Mouse (Mus musculus) gastrocnemius, postnatal 14 days (tissue): Measurements from ENCODE around the gene Tet3. TPM values are rescaled to one million over a fixed set of nuclear protein-coding genes. Genes with fewer than 3 reads are reported as not detected.
"Not testable (repeated sequence)": the region's sequence is repeated elsewhere in the genome, so short reads cannot be mapped to it uniquely, and the experiment has no call there.

Experiments
- DNase-seq: peaks from one replicate; pipeline ENCODE4 v3.0.0; 2021; ENCODE audit warnings: mixed read lengths
- intact Hi-C: fragments of 180-260 bp; cut with DNase I; formaldehyde crosslinking; loops from one replicate; pipeline ENCODE4 v1.15.1; 2025; ENCODE audit warnings: low total_unique reads
- total RNA-seq, 2 experiments: library from RNA; stranded (reverse); gene quantifications; 2 replicates each; pipeline ENCODE4 v1.2.3; 2021

Tet3 gene
- total RNA-seq, 2 experiments from 2014 or later, result 30.4 to 36.7 TPM

DNA sequence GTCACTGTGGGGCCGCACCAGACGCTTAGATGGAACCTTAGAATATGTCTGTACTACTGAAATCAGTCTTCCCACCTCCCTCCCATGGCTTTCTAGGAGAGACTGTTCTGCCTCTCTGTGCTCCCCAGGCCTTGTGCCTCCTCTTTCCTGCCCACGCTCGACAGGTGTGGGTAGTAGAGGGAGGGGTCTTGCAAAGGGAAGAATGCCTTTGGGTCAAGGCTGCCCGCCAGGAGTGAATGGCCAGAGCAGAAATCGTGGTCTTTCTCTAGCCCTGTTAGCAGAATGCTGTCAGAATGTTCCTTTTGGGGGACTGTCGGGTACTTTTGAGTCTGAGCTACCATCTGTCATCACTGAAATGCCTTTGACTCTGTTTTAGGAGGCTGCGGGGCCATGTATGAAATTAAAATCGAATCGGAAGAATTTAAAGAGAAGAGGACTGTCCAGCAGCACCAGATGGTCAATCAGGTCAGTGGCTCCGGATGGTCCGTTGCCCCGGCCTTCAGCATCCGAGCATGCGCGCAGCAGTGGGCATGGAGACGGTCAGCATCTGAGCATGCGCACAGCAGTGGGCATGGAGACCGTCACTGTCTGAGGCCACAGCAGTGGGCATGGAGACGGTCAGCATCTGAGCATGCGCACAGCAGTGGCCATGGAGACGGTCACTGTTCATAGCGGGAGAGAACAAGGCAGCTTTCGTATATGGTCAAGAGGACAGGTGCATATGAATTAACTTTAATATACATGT lies 106.0 kb downstream of the Tet3 start:
- DNase-seq, result no peak
- intact Hi-C loops, result no loop called here

- intact Hi-C loops, result no loop called here
- DNase-seq, result no peak
Measured at GRCm38 (mm10) chr6:83351490-83352160, 107.3 kb downstream of the Tet3 start.

DNA sequence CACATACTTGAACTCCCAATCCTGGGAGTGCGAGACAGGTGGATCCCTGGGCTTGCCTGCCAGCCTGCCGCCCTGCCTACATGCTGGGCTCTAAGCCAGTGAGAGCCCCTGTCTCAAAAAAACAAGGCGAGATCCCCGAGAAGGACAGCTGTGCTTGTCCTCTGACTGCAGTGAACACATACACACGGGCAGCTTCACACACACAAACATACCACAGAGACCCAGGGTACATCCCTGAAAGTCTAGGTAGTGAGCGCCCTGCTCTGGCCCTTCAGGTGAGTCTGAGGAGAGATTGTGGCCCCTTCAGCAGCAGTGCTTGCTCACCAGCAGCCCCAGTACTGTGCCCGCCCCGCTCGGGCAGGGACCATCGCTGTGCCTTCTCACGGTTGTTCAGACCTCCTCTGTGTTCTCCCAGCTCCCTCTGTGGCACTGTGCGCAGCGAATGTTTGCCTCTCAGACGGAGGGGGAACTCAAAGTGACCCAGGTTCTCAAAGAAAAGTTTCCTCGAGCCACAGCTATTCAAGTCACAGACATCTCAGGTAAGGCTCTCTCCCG lies 108.0 kb downstream of the Tet3 start:
- no peak for DNase-seq
- intact Hi-C loops, result no loop called here

GRCm38 (mm10) chr6:83350172-83350571 lies 108.7 kb downstream of the Tet3 start:
- DNase-seq, result no peak
- intact Hi-C loops, result no loop called here

- DNase-seq, result peak; percentile 89
- intact Hi-C loops, result no loop called here
Measured at GRCm38 (mm10) chr6:83349274-83349958, 109.5 kb downstream of the Tet3 start.

- DNase-seq, result no peak
- intact Hi-C loops, result no loop called here
Measured at GRCm38 (mm10) chr6:83348873-83349272, 110.0 kb downstream of the Tet3 start, which contains the start of gene Bola3. Bola3 (plus strand) TSS chr6:83349147.

DNA sequence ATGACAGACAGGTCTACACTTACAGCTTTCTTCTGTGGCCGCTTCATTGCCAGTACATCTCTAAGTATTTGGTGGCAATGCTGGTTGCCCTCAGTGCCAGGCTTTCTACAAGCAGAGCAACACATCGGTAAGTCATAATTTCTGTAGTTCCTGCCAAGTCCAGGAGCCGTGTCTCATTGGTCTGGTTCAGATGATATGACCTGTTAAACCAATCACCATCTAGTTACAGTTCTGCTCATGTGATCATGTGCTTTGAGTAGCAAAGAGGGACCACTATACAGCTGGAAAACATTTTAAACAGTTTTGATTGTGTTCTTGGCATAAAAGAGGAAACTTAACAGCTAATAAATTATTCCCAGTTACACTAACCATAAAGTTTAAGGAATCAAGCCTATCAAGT lies 111.0 kb downstream of the Tet3 start:
- intact Hi-C loops, result no loop called here
- no peak for DNase-seq

- DNase-seq, intact Hi-C loops: not testable (repeated sequence)
Measured at GRCm38 (mm10) chr6:83345285-83345684, 113.6 kb downstream of the Tet3 start.

DNA sequence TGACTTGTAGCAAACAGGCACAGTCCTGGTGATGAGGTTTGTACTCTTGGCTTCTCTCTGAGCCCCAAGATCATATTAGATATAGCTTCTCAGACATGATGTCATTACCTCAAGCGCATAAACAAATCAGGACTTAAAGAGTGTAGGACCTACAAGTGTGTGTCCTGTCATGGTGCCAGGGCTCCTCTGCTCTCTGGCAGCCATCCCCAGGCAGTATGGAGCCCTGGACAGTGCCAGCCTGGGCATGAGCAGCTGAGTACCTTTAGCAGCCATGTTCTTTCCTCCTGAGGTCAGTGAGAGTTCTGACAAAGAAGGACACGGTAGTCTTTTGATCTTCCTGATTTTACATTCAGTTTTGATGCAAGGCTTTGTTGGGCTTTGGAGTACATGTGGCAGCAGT lies 115.9 kb downstream of the Tet3 start:
- intact Hi-C loops, result no loop called here

DNA sequence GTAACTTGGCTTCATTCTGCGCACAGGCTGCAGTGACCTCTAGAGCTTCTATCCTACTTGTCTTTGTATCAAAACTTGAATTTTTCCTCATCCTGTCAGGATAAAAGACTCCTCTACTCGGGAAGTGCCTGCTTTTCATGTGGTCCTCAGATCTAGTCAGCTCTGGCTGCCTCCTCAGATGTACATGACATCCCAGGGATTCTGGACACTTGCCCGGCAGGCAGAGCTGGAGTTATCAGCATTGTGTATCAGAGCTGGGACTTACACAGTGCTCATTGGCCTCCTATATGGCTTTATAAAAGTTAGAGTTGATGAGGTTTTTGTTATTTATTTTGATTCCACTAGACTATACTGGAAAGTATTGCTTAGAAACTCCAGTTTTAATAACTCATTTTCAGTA lies 117.5 kb downstream of the Tet3 start:
- intact Hi-C loops, result no loop called here
- DNase-seq, result no peak

More for the DNA sequence above, 115.9 kb downstream of the Tet3 start:
- DNase-seq, result no peak

DNA sequence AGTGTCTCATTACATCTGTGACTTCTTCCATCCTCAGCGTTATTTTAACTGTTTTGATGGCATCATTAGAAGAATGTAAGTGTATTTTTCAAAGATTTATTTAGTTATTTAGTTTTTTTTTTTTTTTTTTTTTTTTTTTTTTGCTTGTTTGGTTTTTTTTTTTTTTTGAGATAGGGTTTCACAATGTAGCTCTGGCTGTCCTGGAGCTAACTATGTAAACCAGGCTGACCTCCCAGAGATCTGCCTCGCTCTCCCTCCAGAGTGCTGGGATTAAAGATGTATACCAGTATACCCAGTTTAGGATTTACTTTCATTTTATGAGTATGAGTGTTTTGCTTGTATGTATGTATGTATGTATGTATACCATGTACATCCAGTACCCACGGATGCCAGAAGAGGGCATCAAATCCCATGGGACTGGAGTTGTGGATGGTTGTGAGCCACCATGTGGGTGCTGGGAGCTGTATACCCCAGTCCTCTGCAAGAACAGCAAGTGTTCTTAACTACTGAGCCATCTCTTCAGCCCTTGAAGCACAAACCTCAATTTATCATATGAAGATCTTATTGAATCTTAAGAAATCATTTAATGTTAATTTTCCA lies 131.2 kb downstream of the Tet3 start:
- no peak for DNase-seq
- intact Hi-C loops, result no loop called here

- intact Hi-C loops, result no loop called here
- no peak for DNase-seq
Measured at GRCm38 (mm10) chr6:83326761-83327160, 132.1 kb downstream of the Tet3 start.

DNA sequence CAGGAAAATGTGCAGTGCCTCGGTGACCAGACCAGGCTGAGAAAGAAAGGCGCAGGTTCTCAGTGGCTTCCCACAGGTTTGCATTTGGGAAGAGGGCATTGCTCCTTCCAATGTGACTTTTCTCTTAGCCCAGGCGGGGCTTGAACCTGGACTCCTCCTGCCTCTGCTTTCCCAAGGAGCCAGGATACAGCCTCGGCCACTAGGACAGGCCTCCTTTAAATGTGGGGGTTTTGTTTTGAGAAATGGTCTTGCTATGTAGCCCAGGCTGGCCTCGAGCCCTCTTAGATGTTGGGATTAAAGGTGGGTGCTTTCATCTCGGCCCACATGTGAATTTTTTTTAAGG lies 132.5 kb downstream of the Tet3 start:
- DNase-seq, result no peak
- intact Hi-C loops, result no loop called here

GRCm38 (mm10) chr6:83325525-83326393 lies 133.1 kb downstream of the Tet3 start, which contains the start of the genes Mthfd2 and Mob1a:
Mthfd2 (minus strand) TSS chr6:83325908.
Mob1a (plus strand) TSS chr6:83326016.
- DNase-seq, result peak; percentile 93
- intact Hi-C loops, result no loop called here

DNA sequence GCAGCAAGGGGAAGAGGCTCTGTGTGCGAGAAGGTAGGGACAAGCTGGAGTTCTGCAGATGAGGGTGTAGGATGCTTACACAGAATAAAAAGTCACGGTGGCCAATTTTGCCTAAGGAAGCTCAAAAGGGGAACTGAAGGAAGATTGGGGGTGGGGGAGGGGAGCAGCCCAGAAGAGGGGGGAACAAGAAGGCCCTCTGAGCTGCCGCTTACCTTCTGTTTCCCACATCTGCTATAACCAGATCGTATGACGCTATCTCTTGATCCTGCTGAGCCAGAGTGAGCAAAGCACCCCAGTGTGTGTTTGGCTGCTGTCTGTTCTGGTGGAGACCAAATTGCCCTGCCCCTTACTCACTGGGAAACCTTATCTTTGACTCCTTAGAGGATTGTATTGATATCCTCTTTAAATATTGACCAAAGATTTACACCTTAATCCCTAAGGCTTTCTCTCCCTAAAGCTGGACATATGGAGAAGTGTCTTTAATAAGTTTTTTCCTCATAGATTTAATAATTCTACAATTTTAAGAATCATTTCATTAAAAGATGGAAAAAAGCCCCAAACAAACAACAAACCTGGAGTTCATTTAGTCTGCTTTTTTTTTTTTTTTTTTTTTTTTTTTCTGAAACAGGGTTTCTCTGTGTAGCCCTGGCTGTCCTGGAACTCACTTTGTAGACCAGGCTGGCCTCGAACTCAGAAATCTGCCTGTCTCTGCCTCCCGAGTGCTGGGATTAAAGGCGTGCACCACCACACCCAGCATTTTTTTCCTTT lies 135.0 kb downstream of the Tet3 start:
- intact Hi-C loops, result no loop called here
- no peak for DNase-seq

DNA sequence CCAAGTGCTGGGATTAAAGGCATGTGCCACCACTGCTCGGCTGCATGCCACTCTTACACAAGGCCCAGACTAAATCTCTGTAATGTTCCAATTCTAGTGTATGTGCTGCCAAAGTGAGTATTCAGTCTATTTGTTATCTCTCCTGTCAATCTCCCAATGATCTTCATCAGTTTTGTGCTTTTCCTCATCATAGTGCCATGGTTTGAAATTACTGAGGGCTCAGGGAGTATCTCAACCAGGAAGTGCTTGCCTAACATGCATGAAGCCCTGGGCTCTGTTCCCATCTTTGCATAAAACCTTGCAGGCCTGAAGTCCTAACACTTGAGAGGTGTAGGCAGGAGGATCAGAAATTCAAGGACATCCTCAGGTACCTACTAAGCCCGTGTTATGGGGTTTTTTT lies 136.1 kb downstream of the Tet3 start:
- intact Hi-C loops, result no loop called here
- DNase-seq, result no peak

DNA sequence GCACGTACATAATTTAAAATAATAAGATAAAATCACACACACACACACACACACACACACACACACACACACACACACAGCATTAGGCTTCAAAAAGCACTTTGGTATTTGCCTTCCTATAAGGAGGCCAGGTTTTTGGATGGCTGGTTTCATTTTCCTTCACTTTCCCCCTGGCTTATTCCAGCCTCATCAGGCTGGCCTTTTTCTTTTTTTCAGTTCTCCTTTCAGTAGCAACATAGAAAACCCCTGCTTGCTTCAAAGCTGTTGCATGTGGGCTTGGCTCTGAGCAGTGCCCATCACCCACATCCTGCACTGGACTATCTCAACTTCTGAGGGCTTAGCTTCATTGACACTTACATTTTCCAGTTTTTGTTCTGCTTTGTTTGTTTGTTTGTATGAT lies 137.0 kb downstream of the Tet3 start:
- intact Hi-C loops, result no loop called here
- DNase-seq, result no peak

- peak; percentile 91 for DNase-seq
- intact Hi-C loops, result no loop called here
Measured at GRCm38 (mm10) chr6:83317108-83317741, 141.7 kb downstream of the Tet3 start.
